Mouse (Mus musculus) heart, adult 18-20 months (tissue): ENCODE measurements around the gene Arhgef38. TPM values are rescaled to one million over a fixed set of nuclear protein-coding genes. Genes with fewer than 3 reads are reported as not detected.
A peak's percentile ranks its signal among the peaks of the same experiment; 100 is the strongest.

Source experiments
- DNase-seq, 2 experiments: peaks; one replicate each; pipeline ENCODE4 v3.0.0; 2021 to 2022; ENCODE audit warnings: mixed read lengths in 1 of 2
- total RNA-seq, 2 experiments: library from RNA; stranded (reverse); gene quantifications; 2 replicates each; pipeline ENCODE4 v1.2.3; 2021

Gene Arhgef38
- total RNA-seq, 2 experiments from 2014 or later, result 0.13 TPM; not detected in 1

GRCm38 (mm10) chr3:133091664-133092273 lies 143.0 kb downstream of the Arhgef38 start, which contains the start of the genes Ints12 and Gstcd:
Gene Ints12, plus strand, starts transcription at chr3:133091840.
Gene Gstcd, minus strand, starts transcription at chr3:133092033.
- peak; percentile 92 to 94 for DNase-seq

GRCm38 (mm10) chr3:133091121-133091663 lies 143.6 kb downstream of the Arhgef38 start:
- DNase-seq, result no peak

DNA sequence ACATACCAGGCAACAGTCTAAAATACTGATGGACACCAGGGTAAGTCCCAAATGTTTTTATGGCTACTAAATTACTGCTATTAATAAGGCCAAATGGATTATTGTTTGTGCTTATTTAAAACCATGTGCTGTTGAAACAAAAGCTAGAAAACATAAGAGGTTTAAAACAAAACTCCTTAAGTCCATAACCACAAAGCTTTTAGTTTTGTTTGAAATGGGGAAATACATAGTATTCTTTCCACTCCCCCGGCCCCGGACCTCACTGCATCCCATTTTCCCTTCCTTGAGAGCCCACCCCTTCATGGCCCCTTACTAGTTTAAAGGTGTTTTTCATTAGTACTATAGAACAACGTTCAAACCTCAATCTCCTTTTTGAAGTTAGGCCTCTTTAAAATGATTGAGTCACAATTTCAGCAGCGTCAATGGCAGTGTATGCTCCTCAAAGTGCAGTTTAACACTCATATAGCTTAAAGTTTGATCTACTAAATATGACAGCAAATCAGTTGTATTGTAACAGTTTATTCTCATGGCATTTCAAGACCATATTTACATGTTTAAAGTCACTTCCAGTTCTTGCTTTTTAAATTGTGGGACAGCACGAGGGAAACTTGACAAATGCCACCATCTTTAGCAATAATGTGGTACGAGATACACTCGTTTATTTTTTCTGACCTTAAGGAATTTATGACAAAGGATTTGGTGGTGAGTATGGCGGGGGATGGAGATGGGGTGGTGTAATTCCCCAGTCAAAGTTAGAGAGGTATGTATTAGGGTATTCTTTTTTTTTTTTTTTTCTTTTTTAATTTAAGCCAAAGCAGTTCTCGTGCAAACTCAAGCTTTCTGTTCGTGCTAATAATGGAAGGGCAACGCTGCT lies 144.3 kb downstream of the Arhgef38 start:
- no peak for DNase-seq

DNA sequence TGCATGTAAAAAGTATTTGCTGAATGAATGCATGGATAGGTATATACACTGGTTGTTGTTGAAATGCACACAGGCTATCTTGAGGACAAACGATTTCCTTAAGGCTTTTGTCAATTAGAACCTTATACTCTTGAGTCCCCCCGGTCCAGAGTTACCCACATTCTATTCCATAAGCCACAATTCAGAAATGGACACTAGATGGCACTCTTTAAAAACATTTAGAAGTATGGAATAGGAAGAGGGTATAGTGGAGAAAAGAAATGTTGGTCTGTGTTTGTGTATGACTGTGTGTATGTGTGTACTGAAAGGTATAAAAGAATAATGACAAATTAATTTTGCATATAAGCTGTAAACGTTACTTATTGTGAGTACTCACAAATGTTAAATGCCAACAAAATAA lies 148.9 kb downstream of the Arhgef38 start:
- DNase-seq, result peak in 1 of 2 experiments; percentile 45

- DNase-seq, result no peak
Observed at GRCm38 (mm10) chr3:133082736-133083135, 152.0 kb downstream of the Arhgef38 start.

GRCm38 (mm10) chr3:133075560-133075959 lies 159.2 kb downstream of the Arhgef38 start:
- no peak for DNase-seq

Other genes starting within 250 kb of the Arhgef38 start
- 10 to 100 TPM in 1 of 2 experiments, 1 to 10 TPM in 1; 8.4 to 10.4 TPM for gene Ints12, start 143.1 kb downstream of the Arhgef38 start, total RNA-seq
- 1 to 10 TPM; 2.7 to 3.7 TPM for gene Gstcd, start 142.9 kb downstream of the Arhgef38 start, total RNA-seq
- gene Ppa2, start 75.2 kb upstream of the Arhgef38 start, total RNA-seq, result 100 to 1,000 TPM; 150 to 157 TPM